Mouse (Mus musculus) brain, embryonic 14.5 days (tissue): ENCODE measurements at regions not wholly inside any gene's neighbourhood (a gene's known extent, or its start where the extent isn't known, plus 50 kb on each side); places are given as distances from the start of the nearest gene placed in this dataset.
A peak's percentile ranks its signal among the peaks of the same experiment; 100 is the strongest.

ENCODE experiments used
- DNase-seq: peaks from one replicate; pipeline ENCODE4 v3.0.0-alpha.2; 2011; ENCODE audit warnings: low read depth
- CTCF ChIP-seq: fragments of 200-500 bp; IDR thresholded peaks from 2 replicates; pipeline ENCODE4 v1.5.1; 2012; ENCODE audit warnings: inconsistent platforms, mild to moderate bottlenecking, moderate library complexity, borderline replicate concordance; ENCODE audit not compliant: insufficient read depth, insufficient read length; ENCODE audit errors: extremely low read depth
- POLR2A ChIP-seq: fragments of 200-500 bp; IDR thresholded peaks from 2 replicates; pipeline ENCODE4 v1.6.1; 2012; ENCODE audit warnings: mild to moderate bottlenecking, inconsistent platforms, borderline replicate concordance; ENCODE audit not compliant: poor library complexity, insufficient read depth, insufficient read length, severe bottlenecking; ENCODE audit errors: extremely low read depth

- no peak for TF ChIP-seq POLR2A
- TF ChIP-seq CTCF = no peak
- DNase-seq = peak; percentile 7
Measured at GRCm38 (mm10) chr9:8330886-8331476, 196.9 kb upstream of the Cep126 start.

GRCm38 (mm10) chr9:8340628-8341027, 203.3 kb upstream of the Trpc6 start:
- TF ChIP-seq POLR2A = no peak
- no peak for TF ChIP-seq CTCF
- peak; percentile 41 for DNase-seq

GRCm38 (mm10) chr9:8351071-8351470, 192.9 kb upstream of the Trpc6 start:
- TF ChIP-seq CTCF (no peak), POLR2A (no peak)
- DNase-seq = no peak
